ENCODE assay signal across 12 mouse cellular contexts in the genomic region with DNA sequence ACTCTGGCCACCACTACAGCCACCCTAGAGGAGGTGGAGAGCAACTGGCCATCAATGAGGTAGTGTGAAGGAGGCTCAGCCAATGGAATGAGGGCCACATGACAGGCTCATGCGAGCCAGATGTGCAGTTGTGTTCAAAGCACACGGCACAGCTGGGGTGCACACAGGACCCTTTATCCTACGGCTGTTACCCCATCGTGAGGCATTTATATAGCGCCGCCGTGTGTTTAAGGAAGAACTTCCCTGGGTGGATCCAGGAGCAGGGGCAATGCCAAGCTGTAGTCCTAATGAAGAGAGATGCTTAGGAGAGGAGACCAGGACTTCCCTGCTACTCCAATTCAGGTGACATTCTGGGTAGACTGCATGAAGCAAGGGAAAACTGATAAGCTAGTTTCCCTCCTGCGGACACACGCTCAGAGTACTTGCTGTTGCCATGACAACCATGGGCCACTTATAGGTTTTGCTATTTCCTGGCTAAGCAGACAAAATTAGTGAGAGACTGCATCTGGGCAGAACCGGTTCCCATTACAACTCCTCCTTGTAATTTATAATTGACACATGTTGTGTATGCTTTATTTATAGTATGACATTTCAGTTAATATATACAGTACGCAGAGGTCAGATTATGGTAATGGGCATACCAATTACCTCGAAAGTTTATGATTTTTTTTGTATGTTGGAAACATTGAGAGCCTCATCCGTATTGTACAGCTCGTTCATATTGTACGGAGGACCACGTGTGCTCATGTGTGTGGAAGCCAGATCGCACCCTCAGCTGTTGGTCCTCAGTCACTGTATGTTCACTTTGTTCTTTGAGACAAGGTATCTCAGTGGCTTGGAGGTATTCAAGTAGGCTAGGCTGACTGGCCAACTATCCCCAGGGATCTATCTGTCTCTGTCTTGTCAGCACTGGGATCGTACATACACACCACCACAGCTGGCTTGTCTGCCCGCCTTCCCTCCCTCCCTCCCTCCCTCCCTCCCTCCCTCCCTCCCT. TPM values are rescaled to one million over a fixed set of nuclear protein-coding genes. Genes with fewer than 3 reads are reported as not detected.
DNase-seq lines count a peak whose midpoint lies in the region; ATAC-seq and TF ChIP-seq lines count a peak whose summit lies in the region.
"Had no signal": no experiment of that assay in that cellular context is flagged by ENCODE, and none has a peak within 500 bp of the region (broad histone marks: within the 10 kb centered on the region; RNA-seq: fewer than 3 reads in every experiment).

No protein-coding gene starts in this region.

- no peaks in the 10 kb centered on the region for H3K27me3 ChIP-seq in kidney, postnatal 0 days (ENCODE audit: insufficient read depth, low read length)
- H3K27me3 ChIP-seq in forebrain, embryonic 16.5 days (replicated peaks; ENCODE audit: control insufficient read depth, insufficient read depth, low read length): no peaks in the 10 kb centered on the region
- H3K27me3 ChIP-seq in midbrain, postnatal 0 days (ENCODE audit: insufficient read depth, low read length): no peaks in the 10 kb centered on the region
- H3K27me3 ChIP-seq in liver, embryonic 12.5 days (replicated peaks): no peaks in the 10 kb centered on the region
- H3K27me3 ChIP-seq: embryonic facial prominence, embryonic 15.5 days had no signal

- TF ChIP-seq POLR2A in brain, embryonic 14.5 days (IDR thresholded peaks at IDR 0.05; ENCODE audit: borderline replicate concordance, extremely low read depth, insufficient read depth, insufficient read length, poor library complexity, severe bottlenecking): no peak

- no peaks in the 10 kb centered on the region for H3K4me1 ChIP-seq in kidney, postnatal 0 days (replicated peaks; ENCODE audit: insufficient read depth, low read length)
- H3K4me1 ChIP-seq in forebrain, embryonic 16.5 days (replicated peaks; ENCODE audit: control insufficient read depth, insufficient read depth, low read length): no peaks in the 10 kb centered on the region
- peaks cover 9% of the 10 kb centered on the region; the same call in 1 of the 2 replicates for H3K4me1 ChIP-seq in midbrain, postnatal 0 days (ENCODE audit: insufficient read depth, low read length)
- 0 out of 2 replicates have a peak, but pooled peaks cover 2% of the 10 kb centered on the region for H3K4me1 ChIP-seq in liver, embryonic 12.5 days
- H3K4me1 ChIP-seq: embryonic facial prominence, embryonic 15.5 days had no signal

- no peaks in the 10 kb centered on the region for H3K36me3 ChIP-seq in kidney, postnatal 0 days (ENCODE audit: insufficient read depth, low read length)
- H3K36me3 ChIP-seq in forebrain, embryonic 16.5 days (ENCODE audit: control insufficient read depth, insufficient read depth): no peaks in the 10 kb centered on the region
- no peaks in the 10 kb centered on the region for H3K36me3 ChIP-seq in midbrain, postnatal 0 days (ENCODE audit: insufficient read depth, low read length)
- no peaks in the 10 kb centered on the region for H3K36me3 ChIP-seq in liver, embryonic 12.5 days
- H3K36me3 ChIP-seq: embryonic facial prominence, embryonic 15.5 days had no signal

- H3K4me2 ChIP-seq in kidney, postnatal 0 days (ENCODE audit: low read length): no peak overlapping the region
- H3K4me2 ChIP-seq in forebrain, embryonic 16.5 days (ENCODE audit: low read length): no peak overlapping the region
- no peak overlapping the region for H3K4me2 ChIP-seq in midbrain, postnatal 0 days (ENCODE audit: low read depth, low read length, poor library complexity, severe bottlenecking)
- no peak overlapping the region for H3K4me2 ChIP-seq in liver, embryonic 12.5 days
- H3K4me2 ChIP-seq: embryonic facial prominence, embryonic 15.5 days had no signal

- H3K27ac ChIP-seq in kidney, postnatal 0 days: no peak overlapping the region
- 0 out of 2 replicates have a peak overlapping the region, but pooled peaks have one; percentile 33 for H3K27ac ChIP-seq in forebrain, embryonic 16.5 days (ENCODE audit: low read length)
- peak overlapping the region; percentile 52; the same call in 1 of the 2 replicates for H3K27ac ChIP-seq in midbrain, postnatal 0 days (ENCODE audit: low read depth, low read length)
- no peak overlapping the region for H3K27ac ChIP-seq in liver, embryonic 12.5 days
- H3K27ac ChIP-seq: embryonic facial prominence, embryonic 15.5 days had no signal

- no peak for TF ChIP-seq CTCF in kidney, postnatal 0 days (IDR thresholded peaks at IDR 0.05; ENCODE audit: low read depth)
- TF ChIP-seq CTCF in brain, embryonic 14.5 days (IDR thresholded peaks at IDR 0.05; ENCODE audit: borderline replicate concordance, extremely low read depth, insufficient read depth, insufficient read length): no peak
- peak; percentile 5; the same call in 1 of the 2 replicates for TF ChIP-seq CTCF in midbrain, postnatal 0 days (IDR thresholded peaks at IDR 0.05)

- no peak overlapping the region for H3K9ac ChIP-seq in kidney, postnatal 0 days (ENCODE audit: low read depth, low read length)
- H3K9ac ChIP-seq in forebrain, embryonic 16.5 days (replicated peaks; ENCODE audit: low read depth, low read length): no peak overlapping the region
- H3K9ac ChIP-seq in midbrain, postnatal 0 days (replicated peaks; ENCODE audit: low read length, poor library complexity, severe bottlenecking): no peak overlapping the region
- H3K9ac ChIP-seq in liver, embryonic 12.5 days: no peak overlapping the region
- H3K9ac ChIP-seq: embryonic facial prominence, embryonic 15.5 days had no signal

- no peak for ATAC-seq in kidney, postnatal 0 days (replicated peaks; ENCODE audit: low FRiP score, low read depth)
- peak; percentile 72 for ATAC-seq in forebrain, embryonic 16.5 days
- peak; percentile 73 for ATAC-seq in midbrain, postnatal 0 days (ENCODE audit: low FRiP score)
- no peak; the same call in 1 of the 2 replicates for ATAC-seq in liver, embryonic 12.5 days

- no peak overlapping the region for H3K4me3 ChIP-seq in kidney, postnatal 0 days (replicated peaks; ENCODE audit: low read depth, low read length)
- no peak overlapping the region for H3K4me3 ChIP-seq in forebrain, embryonic 16.5 days (replicated peaks; ENCODE audit: low read length)
- H3K4me3 ChIP-seq in midbrain, postnatal 0 days (ENCODE audit: low read depth, low read length): no peak overlapping the region
- H3K4me3 ChIP-seq in liver, embryonic 12.5 days: no peak overlapping the region
- H3K4me3 ChIP-seq: embryonic facial prominence, embryonic 15.5 days had no signal

- H3K9me3 ChIP-seq in kidney, postnatal 0 days (replicated peaks; ENCODE audit: low read length): no peaks in the 10 kb centered on the region
- H3K9me3 ChIP-seq in forebrain, embryonic 16.5 days (ENCODE audit: control insufficient read depth, low read length): no peaks in the 10 kb centered on the region
- no peaks in the 10 kb centered on the region for H3K9me3 ChIP-seq in midbrain, postnatal 0 days (ENCODE audit: low read length)
- no peaks in the 10 kb centered on the region for H3K9me3 ChIP-seq in liver, embryonic 12.5 days (replicated peaks)
- H3K9me3 ChIP-seq: embryonic facial prominence, embryonic 15.5 days had no signal

- 70% methylated on average over 19 of the region's 19 CpGs for WGBS in kidney, postnatal 0 days
- WGBS in forebrain, embryonic 16.5 days: 76% methylated on average over 19 of the region's 19 CpGs
- WGBS in midbrain, postnatal 0 days: 59% methylated on average over 19 of the region's 19 CpGs
- 66% methylated on average over 19 of the region's 19 CpGs for WGBS in liver, embryonic 12.5 days (ENCODE audit: insufficient replicate concordance)

- DNase-seq in kidney, postnatal 0 days (ENCODE audit: low spot score): peak; percentile 35
- no peak for DNase-seq in kidney, postnatal 10 days
- DNase-seq in brain, embryonic 14.5 days (ENCODE audit: low read depth): peak; percentile 86
- peak; percentile 80 for DNase-seq in midbrain, postnatal 0 days (ENCODE audit: low spot score)
- DNase-seq in layer of hippocampus, postnatal 14 days (ENCODE audit: low spot score in 2 of 2): no peak
- DNase-seq in urinary bladder, postnatal 14 days (ENCODE audit: low spot score): no peak
- DNase-seq: heart, adult 11 months; kidney, adult 18-20 months; thymus, postnatal 36 days had no signal

RNA-seq across cellular contexts. Expression of a gene that starts 49.3 kb away (rescaled TPM):
- 47.2 and 49.1 TPM in 2 replicates for polyA plus RNA-seq in kidney, postnatal 0 days (2015; fragmentation: Nextera tagmentation; extraction: Ambion mirVana)
- polyA plus RNA-seq in brain, embryonic 14.5 days (2012; rRNA removed): 399 and 501 TPM in 2 replicates
- polyA plus RNA-seq in forebrain, embryonic 16.5 days (2015; fragmentation: Nextera tagmentation; extraction: Ambion mirVana): 161 and 186 TPM in 2 replicates
- 319 and 542 TPM in 2 replicates for total RNA-seq in midbrain, postnatal 0 days (2014; rRNA removed)
- polyA plus RNA-seq in midbrain, postnatal 0 days (2015; fragmentation: Nextera tagmentation; extraction: Ambion mirVana): 94.3 and 95.9 TPM in 2 replicates
- polyA plus RNA-seq in liver, embryonic 12.5 days (2016; fragmentation: Nextera tagmentation; extraction: Ambion mirVana): 32.6 and 35.1 TPM in 2 replicates
- total RNA-seq in layer of hippocampus, postnatal 14 days (2021): 100 to 1,000 TPM; 216 to 228 TPM

RNA-seq across cellular contexts. Expression of a gene that starts 56.2 kb away (rescaled TPM):
- polyA plus RNA-seq in kidney, postnatal 0 days (2015; fragmentation: Nextera tagmentation; extraction: Ambion mirVana): 61.2 and 74.8 TPM in 2 replicates
- polyA plus RNA-seq in brain, embryonic 14.5 days (2012; rRNA removed): 40.4 and 43.9 TPM in 2 replicates
- 73.9 and 86.4 TPM in 2 replicates for polyA plus RNA-seq in forebrain, embryonic 16.5 days (2015; fragmentation: Nextera tagmentation; extraction: Ambion mirVana)
- 83.3 and 97.3 TPM in 2 replicates for total RNA-seq in midbrain, postnatal 0 days (2014; rRNA removed)
- 85.1 and 93.1 TPM in 2 replicates for polyA plus RNA-seq in midbrain, postnatal 0 days (2015; fragmentation: Nextera tagmentation; extraction: Ambion mirVana)
- polyA plus RNA-seq in liver, embryonic 12.5 days (2016; fragmentation: Nextera tagmentation; extraction: Ambion mirVana): 12.5 and 13.3 TPM in 2 replicates
- 100 to 1,000 TPM; 171 to 180 TPM for total RNA-seq in layer of hippocampus, postnatal 14 days (2021)

Comparison
In these comparisons a context has a peak if more than half of its experiments do, and no peak if none do; other contexts are left out.
1. DNase-seq: peak in kidney, postnatal 0 days (single experiment), brain, embryonic 14.5 days (single experiment) and midbrain, postnatal 0 days (single experiment); none in kidney, postnatal 10 days (single experiment), layer of hippocampus, postnatal 14 days (0 of 2) and urinary bladder, postnatal 14 days (single experiment).
2. ATAC-seq: peak in forebrain, embryonic 16.5 days (single experiment) and midbrain, postnatal 0 days (single experiment); none in kidney, postnatal 0 days (single experiment) and liver, embryonic 12.5 days (single experiment).
3. H3K27ac ChIP-seq: peak in forebrain, embryonic 16.5 days (single experiment) and midbrain, postnatal 0 days (single experiment); none in kidney, postnatal 0 days (single experiment) and liver, embryonic 12.5 days (single experiment).